Mouse (Mus musculus) 3T3-L1 (cell line): Measurements from ENCODE around the gene Dnaaf2.

Source experiments
- DNase-seq: peaks from one replicate; pipeline ENCODE4 v3.0.0-alpha.2; 2015; ENCODE audit warnings: low read depth, low spot score

The Dnaaf2 gene

GRCm38 (mm10) chr12:69198985-69199384 lies 756 bp upstream of the Dnaaf2 start:
- DNase-seq: no peak

DNA sequence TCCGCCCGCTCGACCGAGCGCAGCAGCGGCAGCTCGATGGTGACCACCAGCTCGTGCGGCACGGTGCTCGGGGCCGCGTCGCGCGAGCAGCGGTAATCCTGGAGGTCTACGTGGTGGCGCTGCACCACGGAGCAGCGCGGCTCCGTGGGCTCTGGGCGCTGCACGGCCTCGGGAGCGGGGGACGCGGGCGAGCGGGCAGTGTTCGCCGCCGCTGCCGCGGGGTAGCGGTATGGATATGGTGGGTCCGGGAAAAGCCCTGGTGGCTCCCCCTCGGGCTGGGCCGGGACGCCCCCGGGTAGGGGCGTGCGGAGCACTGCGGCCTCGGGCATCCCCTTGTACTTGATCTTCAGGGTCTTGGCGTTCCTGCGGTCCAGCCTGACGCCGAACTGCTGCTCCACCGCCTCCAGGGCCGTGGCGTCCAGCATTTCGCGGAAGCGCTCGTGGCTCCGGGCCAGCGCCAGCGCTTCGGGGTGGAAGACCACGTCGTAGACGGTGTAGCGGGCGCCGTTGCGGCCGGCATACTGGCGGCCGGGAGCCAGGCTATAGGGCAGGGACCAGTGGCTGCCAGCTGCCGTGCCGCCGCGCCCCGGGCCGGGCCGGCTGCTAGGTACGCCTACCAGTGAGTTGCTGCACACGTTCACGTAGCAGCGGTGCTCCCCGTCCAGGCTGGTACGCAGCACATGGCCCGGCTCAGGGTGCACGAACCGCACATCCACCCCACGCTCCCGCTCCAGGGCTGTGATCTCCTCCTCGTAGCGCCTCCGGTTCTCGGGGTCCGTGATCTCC lies 658 bp downstream of the Dnaaf2 start:
- peak; percentile 57 for DNase-seq

GRCm38 (mm10) chr12:69196444-69197377 lies 1.5 kb downstream of the Dnaaf2 start, which contains the start of gene Gm49383:
TSS of gene Gm49383 (minus strand) at chr12:69197104.
- peak; percentile 73 for DNase-seq

- no peak for DNase-seq
Observed at GRCm38 (mm10) chr12:69192637-69193036, 5.6 kb downstream of the Dnaaf2 start.

GRCm38 (mm10) chr12:69191396-69191795 lies 6.8 kb downstream of the Dnaaf2 start:
- DNase-seq: no peak

DNA sequence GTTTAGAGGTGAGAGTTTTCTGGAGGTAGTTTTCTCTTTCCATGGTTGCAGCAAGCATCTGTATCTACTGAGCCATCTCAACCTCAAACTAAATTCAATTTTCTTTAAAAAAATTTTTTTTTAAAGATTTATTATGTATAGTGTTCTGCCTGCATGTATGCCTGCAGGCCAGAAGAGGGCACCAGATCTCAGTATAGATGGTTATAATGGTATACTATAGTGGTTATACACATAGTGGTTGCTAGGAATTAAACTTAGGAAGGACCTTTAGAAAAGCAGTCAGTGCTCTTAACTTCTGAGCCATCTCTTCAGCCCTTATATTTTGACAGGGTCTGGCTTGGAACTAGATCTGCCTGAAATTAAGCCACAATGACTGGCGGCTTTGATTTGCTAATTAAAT lies 7.7 kb downstream of the Dnaaf2 start:
- DNase-seq: peak; percentile 34

DNA sequence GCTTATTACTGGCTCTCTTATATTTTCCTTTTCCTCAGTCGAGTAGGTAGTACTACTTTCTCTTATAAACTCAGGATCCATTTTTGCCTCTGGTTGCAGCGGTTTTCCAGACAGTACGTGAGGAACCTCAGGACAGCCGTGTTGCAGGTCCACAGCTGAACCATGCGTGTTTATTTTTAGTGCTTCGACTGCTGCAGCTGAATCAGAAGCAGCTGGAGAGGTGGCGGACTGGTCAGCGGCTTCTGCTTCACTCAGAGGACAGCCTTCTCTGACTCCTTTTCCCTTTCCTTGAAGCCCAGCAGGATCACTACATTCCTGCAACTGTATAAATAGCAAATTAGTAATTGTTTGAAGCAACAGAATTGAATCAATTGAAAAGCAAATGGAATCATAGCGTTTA lies 8.2 kb downstream of the Dnaaf2 start:
- DNase-seq: no peak

DNA sequence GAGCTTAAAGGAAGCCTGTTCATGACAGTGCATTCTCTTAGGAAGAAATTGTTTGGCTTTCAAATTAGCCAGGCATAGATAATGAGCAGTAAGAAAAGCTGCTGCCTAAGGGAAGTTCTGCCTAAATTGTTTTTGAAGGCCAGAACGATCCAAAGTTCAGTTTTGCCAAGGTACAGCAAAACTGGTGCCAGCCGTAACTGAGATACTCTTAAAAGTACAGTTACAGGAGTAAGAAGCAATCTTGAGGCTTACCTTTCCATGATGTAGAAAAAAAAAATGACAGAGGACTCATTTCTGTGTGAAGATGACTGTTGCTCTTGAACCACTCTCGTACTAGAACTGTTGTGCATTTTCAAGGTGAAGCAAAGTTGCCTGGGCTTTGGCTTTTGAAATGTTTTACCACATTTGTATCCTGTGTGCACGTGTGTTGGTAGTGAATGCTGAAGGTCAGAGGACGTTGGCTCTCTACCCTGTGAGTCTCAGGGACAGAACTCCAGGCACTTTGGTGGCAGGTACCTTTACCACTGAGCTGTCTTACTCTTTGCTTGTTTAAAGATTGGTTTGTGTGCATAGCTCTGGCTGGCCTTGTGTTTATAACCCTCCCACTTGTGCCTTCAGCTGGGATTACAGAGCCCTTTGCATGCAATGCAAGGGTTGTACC lies 11.3 kb downstream of the Dnaaf2 start:
- no peak for DNase-seq

DNA sequence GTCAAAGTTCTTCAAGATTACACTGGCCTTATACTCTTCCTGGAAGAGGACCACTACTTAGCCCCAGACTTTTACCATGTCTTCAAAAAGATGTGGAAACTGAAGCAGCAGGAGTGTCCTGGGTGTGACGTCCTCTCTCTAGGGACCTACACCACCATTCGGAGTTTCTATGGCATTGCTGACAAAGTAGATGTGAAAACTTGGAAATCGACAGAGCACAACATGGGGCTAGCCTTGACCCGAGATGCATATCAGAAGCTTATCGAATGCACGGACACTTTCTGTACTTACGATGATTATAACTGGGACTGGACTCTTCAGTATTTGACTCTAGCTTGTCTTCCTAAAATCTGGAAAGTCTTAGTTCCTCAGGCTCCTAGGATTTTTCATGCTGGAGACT lies 12.9 kb downstream of the Dnaaf2 start:
- no peak for DNase-seq

DNA sequence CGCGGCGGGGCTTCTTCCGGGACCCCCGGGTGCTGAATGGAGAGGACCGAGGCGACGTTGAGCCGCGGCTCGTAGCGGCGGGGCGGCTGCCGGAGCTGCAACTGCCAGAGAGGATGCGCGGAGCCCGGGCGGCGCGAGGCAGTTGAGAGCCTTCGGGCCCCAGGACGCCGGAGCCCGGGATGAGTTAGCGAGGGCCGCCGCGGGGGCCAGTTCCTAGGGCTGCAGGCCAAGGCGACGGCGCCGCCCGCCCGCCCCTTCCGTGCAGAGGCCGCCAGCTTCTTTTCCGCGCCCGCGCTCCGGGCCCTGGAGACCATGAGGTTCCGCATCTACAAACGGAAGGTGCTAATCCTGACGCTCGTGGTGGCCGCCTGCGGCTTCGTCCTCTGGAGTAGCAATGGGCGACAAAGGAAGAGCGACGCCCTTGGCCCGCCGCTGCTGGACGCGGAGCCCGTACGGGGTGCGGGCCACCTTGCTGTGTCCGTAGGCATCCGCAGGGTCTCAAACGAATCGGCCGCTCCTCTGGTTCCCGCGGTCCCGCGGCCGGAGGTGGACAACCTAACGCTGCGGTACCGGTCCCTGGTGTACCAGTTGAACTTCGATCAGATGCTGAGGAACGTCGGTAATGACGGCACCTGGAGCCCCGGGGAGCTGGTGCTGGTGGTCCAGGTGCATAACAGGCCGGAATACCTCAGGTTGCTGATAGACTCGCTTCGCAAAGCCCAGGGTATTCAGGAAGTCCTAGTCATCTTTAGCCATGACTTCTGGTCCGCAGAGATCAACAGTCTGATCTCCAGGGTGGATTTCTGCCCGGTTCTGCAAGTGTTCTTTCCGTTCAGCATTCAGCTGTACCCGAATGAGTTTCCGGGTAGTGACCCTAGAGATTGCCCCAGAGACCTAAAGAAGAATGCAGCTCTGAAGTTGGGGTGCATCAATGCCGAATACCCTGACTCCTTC lies 13.6 kb downstream of the Dnaaf2 start:
- peak; percentile 39 for DNase-seq

- peak; percentile 98 for DNase-seq
Observed at GRCm38 (mm10) chr12:69183583-69184308, 14.5 kb downstream of the Dnaaf2 start, which contains the start of the genes Rpl36al and Mgat2. TSS of gene Rpl36al (minus strand) at chr12:69184083. TSS of gene Mgat2 (plus strand) at chr12:69184157.

DNA sequence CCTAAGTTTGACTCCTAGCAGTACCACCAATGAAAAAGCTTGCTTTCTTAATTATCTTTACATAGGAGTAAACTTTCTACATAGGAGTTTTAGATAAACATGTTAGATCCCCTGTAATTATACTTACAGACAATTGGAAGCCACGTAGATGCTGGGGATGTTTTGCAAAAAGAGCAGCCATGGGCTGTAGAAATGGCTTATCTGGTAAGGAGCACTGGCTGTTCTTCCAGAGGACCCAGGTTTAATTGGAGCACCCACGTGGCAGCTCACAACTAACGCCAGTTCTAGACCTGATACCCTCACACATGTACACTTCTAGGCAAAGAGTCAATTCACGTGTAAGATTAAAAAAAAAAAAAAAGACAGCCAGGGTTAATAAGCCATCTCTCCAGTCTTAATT lies 16.4 kb downstream of the Dnaaf2 start:
- no peak for DNase-seq

DNA sequence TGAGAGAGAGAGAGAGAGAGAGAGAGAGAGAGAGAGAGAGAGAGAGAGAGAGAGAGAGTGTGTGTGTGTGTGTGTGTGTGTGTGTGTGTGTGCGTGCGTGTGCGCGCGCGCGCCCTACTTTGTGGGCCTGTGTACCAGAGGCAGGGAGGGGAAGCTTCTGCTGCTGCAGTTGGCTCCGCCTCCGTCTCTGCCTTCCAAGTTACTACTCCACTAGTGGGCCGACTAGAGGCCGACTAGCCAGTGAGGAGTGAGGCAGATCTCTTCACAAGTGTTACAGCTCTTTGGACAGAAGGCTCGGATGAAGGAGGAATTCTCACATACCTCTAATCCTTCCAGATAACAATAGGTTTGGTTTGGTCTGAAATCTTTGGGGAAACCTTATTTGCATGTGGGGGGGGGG lies 18.9 kb downstream of the Dnaaf2 start:
- DNase-seq: no peak

- no peak for DNase-seq
Observed at GRCm38 (mm10) chr12:69177526-69177925, 20.7 kb downstream of the Dnaaf2 start.

- DNase-seq: no peak
Observed at GRCm38 (mm10) chr12:69175975-69176374, 22.3 kb downstream of the Dnaaf2 start.

- DNase-seq: no peak
Observed at GRCm38 (mm10) chr12:69171307-69171706, 26.9 kb downstream of the Dnaaf2 start.

GRCm38 (mm10) chr12:69168461-69169106 lies 29.6 kb downstream of the Dnaaf2 start, which contains the start of gene Lrr1:
TSS of gene Lrr1 (plus strand) at chr12:69168814.
- DNase-seq: peak; percentile 82

- no peak for DNase-seq
Observed at GRCm38 (mm10) chr12:69167656-69168460, 30.4 kb downstream of the Dnaaf2 start.
